Mouse (Mus musculus) MEL-GATA-1-ER (cell line): Measurements from ENCODE around the gene Ahsg.

Source experiments
- DNase-seq: peaks from one replicate; pipeline ENCODE4 v3.0.0-alpha.2; 2012; ENCODE audit warnings: low read depth; ENCODE audit errors: extremely low read depth

The Ahsg gene

DNA sequence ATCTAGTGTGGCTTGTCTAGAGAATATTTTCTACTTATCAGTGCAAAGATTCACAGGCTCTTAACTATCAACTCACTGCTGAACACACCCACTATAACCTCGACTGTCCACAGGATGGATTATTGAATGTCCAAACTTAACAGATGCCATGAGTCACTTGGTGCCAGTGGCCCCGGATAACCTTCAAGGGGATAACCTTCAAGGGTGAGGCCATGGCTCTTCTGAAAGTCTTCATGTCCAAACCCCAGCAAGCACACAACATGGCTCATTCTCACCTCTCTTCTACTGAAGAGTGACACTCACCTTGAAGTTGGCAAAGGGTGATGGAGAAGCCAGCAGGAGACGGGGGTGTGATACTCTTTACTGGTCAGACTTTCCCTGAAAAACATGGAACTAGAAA, 4.4 kb upstream of the Ahsg start:
- DNase-seq, result no peak

DNA sequence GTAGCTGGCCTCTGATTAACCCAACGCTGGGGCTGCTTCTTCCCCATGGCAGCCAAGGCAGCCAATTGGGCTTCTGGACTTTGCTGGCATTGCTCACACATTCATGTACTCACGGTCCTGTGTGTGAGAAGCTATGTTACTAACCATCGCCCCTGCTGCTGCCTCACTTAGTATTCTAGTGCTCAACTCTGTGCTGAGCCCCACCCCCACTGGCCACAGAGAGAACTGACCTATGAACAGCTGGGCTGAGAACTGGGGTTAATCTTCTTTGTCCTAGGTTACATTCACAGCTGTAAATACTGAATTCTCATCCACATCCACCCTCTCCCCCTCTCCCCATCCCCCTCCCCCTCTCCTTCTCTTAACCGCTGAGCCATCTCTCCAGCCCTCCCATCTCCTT, 2.2 kb upstream of the Ahsg start:
- DNase-seq, result no peak

DNA sequence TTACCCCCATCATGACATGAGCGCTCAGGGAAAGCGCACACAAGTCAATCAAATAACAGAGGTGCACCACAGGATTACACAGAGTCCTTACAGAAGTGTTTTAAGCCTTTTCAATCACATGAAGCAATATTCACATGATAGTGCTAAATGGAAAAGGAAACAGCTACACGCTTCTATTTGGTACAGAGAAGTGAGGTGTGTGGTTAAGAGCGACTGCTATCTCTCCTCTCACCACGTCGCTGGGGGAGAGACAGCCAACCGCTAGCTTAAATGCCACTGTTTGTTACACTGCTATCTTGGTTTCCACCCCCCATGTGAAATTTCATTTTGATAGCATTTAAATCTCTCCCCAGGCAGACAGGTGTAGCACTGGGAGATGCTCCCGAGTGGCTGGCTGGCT, 1.4 kb upstream of the Ahsg start:
- no peak for DNase-seq

DNA sequence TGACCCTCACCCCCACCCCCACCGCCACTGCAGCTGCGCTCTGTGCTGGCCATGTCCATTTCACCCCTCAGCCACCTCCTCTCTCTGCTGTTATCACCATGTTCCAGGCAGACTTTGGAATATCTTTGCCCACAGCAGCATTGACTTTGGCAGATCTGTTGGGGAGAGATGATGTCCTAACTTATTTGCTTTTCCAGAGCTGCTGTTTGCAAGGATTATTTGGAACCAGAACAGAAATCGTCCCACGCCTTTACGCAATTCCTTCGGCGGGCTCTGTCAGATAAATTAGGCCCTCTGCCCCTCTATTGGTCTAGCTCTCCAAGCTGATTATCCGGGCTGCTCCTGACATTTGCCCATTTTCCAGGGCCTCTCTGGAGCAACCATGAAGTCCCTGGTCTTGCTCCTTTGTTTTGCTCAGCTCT, 667 bp downstream of the Ahsg start:
- no peak for DNase-seq

DNA sequence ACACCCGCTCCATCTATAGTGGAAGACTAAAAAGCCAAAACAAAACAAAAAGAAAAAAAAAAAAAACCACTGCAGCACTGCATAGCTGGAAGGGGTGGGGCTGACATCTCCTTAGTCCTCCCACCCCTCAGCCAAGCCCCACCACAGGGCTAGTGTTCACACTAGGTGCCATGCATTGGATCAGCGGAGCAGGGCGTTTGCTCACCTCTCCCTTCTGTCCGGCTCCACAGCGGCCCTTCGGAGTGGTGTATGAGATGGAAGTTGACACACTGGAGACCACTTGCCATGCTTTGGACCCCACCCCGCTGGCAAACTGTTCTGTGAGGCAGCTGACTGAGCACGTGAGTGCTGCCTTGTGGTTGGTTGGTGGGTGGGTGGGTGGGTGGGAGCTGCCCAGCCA, 3.0 kb downstream of the Ahsg start:
- no peak for DNase-seq

DNA sequence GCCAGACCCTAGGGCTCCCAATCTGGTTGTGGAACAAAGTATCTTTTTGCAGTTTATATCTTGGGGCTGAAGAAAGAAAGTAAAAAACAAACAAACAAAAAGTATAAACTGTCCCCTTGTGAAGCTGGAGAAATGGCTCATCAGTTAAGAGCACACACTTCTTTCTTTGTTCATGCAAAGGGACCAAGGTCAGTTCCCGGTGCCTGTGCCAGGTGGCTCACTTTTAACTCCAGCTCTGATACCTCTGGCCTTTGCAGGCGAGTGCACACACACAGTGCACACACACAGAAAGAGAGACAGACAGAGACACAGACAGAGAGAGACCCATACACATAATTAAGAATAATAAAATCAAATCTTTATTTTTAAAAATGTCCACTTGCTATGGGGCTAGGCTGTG, 5.5 kb downstream of the Ahsg start:
- DNase-seq, result no peak

DNA sequence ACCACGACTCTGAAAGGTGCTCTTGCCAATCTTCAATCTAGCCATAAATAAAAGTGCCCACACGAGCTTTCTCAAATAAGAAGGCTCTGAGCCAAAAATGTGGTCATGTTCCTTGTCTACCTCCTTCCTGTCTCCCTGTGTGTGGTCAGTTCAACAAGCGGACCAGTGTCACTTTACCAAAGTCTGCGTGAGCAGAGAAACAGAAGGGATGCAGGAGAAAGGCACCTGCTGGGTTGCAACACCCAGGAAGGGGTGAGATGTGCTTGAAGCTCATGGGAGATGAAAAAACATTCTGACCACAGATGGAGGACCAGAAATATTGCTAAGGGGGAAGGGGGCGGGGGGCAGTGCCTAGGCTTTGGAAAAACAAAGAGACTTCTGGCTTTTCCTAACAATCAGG, 8.3 kb downstream of the Ahsg start:
- no peak for DNase-seq

DNA sequence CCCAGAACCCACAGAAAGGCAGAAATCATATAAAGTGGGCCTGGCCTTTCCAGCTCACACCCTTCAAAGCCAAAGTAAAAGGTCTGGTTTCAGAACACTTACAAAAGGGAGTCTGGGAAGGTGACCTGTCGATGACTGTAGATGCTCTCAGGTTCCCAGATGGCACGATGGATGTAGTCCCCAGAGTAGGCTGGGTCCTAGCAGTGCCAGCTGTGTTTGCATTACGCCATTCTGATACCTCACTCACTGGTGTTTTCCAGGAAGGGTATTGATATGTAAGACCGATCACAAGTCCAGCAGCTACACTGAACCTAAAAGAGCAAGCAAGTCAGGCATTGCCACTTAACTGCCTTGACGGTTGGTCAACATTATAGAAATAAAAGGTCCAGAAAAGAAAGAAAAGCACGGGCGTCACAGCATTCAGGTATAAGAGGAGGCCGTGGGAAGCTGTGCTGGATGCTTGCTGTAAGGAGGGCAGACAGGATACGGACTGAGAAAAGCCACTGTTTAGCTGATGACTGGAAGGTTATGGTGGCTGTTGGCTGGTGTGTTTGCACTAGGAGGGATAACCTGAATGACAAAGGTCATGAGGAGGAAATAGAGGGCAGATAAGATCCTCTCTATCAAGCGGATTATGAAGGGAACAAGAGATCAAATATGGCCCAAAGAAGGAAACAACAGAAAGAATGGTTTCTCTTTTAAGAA, 8.9 kb downstream of the Ahsg start:
- DNase-seq, result no peak

DNA sequence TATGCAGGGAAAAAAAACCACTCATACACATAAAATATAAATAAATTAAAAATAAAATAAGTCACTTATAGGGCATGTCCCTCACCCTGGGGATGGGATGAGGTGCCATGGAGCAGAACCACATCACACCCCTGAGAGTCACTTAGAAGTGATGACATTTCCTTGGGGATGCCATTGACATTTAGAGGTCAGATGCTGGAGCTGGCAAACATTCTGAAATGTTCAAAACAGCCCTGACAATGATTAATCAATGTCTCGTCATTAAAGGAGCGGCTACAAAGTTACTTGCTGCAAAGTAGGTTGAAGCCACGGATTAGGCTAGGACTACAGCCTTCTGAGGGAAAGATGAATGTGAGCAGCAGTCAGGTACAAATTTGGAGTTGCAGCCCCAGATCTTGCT, 10.2 kb downstream of the Ahsg start:
- DNase-seq, result no peak

DNA sequence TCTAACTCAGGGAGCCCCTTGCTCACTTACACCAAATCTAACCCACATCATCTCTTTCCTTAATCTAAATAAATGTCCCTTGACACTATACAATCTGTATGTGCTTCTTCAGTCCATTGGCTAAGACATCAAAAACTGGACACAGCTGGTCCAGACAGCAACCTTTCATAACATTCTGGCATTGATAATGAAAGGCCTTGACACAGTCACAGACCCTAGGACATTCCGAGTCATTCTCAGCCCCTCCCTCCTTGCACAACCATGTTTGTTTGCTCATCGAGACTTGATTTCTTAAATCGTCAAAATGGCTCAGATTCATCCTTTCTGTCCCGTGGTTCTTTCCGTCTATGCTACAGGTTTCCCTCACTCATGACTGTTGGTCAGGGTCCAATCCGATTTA, 18.2 kb downstream of the Ahsg start:
- no peak for DNase-seq

DNA sequence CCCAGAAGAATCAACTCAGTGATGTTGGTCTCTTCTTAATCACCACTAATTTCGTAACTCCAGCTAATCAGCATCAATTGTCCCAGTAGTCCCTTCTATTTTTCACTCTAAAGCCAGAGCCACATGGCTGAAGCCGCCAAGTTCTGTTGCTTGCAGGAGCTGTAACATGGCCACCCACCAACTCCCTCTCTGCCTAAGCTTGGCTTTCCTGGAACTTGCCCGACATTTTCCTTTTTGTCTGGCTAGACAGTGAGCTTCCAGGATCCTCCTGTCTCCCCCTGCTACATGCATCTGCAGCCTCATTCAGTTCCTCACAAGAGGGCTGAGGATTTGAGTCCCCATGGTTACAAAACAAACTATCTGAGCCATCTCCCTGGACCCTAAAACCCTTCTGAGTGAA, 20.9 kb downstream of the Ahsg start:
- DNase-seq, result no peak

DNA sequence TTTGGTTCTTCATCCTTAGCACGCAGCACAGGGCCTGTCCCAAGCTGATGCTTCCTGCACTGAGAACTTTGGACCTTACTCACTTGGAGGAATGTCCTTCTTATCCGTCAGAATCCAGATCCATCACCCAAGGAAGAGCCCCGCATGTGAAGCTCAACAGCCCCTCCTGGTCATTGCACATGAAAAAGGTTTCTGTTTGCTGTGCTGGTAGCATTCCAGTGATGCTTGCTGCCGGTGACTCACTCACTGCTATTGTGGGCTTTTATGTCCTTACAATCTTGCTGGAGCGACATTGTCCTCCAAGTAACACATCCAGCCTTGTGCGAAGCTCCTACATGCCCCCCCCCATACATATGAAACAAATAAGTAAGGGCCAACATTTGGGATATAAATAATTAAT, 21.8 kb downstream of the Ahsg start:
- no peak for DNase-seq

DNA sequence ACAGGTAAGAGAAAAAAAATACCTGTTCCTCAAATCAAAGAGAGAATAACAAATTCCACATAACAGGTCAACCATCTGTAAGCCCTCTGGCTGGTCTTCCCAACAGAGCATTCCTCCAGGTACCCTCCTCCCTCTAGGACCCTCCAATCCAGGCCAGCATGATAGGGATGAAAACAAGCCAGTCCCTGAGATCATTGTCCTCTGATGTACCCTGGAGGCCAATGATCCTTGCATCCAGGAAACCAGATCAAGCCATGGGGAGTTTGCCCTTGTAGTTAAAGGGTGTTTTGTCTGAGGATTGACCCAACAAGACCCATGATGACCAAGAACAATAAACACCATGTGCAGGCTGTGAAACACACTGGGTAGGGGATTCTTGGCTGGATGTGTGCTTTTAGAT, 23.2 kb downstream of the Ahsg start:
- DNase-seq, result no peak

DNA sequence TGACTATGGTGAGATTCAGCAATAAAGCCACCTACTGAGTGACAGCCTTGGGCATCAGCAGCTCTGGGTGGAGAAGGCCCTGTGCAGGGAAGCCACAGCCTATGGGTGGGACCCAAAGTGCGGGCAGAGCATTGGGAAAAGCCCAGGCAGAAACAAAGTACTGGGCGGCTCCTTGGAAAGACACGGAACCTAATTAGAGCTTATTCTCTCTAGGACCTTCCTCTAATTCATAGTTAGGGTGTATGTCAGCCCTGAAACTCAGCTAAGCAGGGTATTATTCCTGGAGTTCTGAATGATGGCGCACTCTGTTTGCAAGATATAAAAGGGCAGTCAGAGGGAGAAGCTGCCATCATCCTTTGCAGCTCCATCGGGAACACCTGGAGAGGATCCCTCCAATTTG, 27.0 kb downstream of the Ahsg start, which contains the start of gene Fetub:
Gene Fetub (plus strand): TSS at position 301 of the 400 bp plus-strand sequence.
- DNase-seq, result no peak

DNA sequence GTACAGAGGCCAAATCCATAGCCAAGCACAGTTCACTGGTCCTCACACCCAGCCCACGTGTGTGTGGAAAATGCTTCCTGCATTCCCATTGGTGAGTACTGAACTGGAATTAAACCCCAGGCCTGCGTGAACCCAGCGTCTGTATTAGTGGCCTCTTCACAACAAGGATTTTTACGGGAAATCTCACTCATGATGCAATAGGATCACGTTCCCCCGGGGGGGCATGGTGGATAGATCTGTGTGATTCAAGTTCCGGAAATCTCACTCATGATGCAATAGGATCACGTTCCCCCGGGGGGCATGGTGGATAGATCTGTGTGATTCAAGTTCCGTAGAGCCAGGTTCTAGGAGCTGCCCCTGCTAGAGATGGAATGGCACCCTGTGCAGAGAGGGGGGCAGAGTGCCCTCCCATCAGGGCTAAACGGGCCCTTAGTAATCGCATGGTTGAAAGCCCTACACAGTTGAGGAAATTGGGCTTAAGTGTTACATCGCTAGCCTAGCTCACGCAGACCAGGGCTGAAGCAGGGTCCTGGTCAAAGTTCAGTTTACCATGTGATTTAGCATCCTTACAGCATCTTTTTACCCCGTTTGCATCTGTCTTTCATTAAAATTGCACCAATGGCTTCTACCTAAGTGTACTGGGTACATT, 27.7 kb downstream of the Ahsg start:
- DNase-seq, result no peak

DNA sequence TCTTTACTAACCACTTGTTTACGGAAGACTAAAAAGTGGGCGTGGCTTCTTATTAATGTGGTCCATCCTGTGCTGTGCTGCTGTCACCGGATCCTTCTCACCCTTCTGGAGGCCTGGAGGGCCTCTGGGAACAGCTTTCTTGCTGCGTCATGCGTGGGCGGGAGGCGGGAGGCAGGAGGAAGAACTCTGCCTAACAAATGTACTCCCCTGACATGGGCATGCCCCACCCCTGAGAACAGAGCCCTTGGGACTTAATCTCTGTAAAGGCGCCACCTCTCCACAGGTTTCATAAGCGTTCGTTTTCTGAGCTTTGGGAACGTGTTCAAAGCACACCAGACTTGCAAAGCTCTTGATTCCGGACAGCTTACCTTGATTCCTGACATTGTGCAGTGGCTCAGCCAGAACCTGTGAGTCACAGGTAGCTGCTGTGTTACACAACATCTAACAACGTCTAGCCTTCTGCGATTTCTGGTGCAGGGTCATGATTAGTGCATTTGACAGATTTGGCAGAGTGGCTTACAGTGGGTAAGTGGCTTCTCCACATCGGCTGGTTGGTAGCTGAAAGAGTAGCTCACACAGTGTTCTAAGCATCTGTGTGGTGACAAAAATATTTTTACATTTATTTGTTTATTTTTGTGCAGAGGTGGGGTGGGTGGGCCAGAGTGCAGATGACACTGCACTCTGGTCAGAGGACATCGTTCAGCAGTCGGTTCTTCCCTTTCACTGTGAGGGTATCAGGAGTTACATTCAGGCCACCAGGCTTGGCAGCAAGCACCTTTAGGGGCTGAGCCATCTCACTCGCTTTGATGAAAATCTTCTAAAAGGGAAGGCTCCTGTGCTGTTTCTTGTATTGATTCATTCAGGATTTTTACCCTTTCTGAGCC, 29.1 kb downstream of the Ahsg start:
- DNase-seq, result peak; percentile 6

DNA sequence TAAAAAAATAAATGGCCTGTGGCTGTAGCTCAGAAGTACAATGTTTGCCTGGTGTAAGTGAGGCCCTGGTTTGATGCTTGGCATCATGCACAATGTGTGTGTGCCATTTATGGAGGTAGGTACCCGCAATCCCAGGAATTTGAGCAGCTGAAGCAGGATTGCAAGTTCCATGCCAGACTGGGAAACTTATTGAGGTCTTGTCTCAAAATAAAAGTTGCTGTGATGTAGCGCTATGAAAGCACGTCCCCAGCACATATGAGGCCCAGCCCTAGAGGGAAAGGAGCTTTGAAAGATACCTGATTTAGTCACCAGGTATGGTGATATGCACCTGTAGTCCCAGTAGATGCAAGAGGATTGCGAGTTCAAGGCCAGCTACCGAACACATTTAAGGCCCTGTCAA, 30.7 kb downstream of the Ahsg start:
- no peak for DNase-seq

DNA sequence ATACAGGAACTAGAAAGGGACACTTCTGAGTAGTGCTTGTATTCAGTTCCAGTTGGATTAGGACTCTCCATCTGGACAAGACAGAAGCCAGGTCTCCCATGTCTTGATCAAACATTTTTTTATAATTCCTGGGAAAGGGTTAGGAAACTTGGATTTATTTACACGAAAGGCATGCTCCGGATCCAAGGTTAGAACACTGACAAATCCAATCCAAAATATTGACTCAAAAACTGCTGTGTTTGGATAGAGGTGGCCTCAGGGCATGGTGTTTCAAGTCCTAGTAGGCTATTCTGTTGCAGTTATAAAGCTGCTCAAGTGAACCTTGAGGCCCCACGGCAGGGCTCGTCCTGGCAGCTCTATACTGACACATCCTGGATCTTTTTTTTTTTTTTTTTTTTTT, 31.4 kb downstream of the Ahsg start:
- no peak for DNase-seq

DNA sequence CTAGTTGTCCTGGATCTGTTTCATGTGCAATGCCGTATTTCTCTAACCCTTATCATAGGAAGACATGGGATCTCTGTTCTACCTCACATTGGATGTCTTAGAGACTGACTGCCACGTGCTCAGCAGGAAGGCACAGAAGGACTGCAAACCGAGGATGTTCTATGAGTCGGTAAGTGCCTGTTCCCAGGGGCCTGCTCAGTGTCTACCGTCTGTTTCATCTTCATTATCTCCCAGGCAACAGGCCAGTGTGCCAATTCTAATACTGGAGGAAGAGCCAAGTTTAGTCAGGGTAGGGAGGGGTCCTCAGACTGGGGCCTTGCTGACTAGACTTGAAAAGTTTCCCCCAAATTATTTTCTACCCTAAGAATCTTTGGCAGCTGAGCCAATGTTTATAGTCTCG, 38.5 kb downstream of the Ahsg start:
- DNase-seq, result no peak

DNA sequence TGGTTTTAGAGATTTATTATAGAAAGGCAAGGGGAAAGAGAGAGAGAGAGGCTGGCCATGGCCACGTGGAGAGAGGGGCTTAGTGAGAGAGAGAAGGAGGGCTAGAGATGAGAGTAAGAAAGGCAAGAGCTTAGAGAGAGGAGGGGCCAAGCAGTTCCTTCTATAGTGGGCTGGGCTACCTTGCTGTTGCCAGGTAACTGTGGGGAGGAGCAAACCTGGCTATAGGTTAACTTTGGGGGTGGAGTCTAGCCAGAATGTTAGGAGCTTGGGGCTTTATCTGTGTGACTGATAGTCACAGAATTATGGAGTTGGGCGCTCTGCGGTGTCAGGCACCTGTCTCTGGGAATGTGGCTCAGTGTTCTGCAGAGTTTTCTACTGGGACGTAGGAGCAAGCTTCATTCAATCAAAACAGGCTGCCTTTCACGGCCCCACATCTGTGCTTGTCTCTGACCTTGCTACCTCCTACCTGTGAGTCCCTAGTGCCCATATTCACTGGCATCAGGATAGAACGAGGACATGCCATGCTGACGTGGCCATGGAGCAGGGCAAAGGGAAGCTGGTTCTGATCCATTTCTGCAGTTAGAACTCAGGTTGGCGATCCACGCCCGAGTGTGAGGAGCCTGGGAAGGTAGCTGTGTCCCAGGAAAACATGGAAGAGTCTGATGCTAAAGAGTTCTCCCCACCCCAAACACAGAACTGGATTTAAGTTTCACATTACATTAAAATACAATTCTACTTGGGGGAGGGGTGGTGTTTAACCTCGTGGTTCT, 40.5 kb downstream of the Ahsg start:
- no peak for DNase-seq

DNA sequence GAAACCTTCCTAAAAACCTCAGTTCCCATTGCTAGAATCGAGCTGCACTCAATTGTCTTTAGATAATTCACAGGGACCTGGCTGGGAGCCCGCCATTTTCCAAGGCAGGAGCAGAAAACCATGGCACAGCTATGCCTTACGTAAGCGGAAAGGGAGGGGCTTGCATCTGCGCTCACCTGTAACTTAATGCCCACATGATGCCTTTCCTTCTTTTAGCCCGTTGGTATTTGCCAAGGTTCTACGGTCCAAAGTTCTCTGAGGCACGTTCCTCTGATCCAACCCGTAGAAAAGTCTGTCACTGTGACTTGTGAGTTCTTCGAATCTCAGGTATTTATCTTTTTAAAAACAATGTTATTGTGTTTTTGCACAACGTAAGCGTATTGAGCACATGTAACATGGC, 46.6 kb downstream of the Ahsg start:
- no peak for DNase-seq

DNA sequence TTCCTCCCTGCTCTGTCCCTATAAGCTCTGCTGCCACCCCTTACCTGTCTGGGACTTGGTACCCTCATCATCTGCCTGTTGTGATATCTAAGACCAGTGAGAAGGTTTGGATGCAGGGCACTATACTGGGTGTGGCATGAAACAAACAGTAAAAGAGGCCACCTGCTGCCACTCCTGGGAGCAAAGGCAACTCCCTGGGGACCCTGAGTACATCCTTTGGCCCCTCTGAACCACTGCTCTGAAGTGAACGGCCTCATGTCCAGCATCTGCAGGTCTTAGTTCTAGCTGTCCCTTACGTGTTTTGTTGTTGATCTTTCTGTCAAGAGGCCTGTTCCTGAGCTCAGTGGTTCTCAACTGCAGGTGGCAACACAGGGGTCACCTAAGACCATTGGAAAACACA, 47.5 kb downstream of the Ahsg start:
- no peak for DNase-seq
